Mouse (Mus musculus) thymus, adult 2 months (tissue): ENCODE data around the gene Col26a1.

Source experiments
- CTCF ChIP-seq: fragments of 200-500 bp; IDR thresholded peaks from 2 replicates; pipeline ENCODE4 v1.5.1; 2012; ENCODE audit warnings: mild to moderate bottlenecking, control low read depth, low read length, moderate library complexity, borderline replicate concordance; ENCODE audit not compliant: control insufficient read depth, poor library complexity, insufficient read depth; ENCODE audit errors: extremely low read depth
- POLR2A ChIP-seq: fragments of 200-500 bp; IDR thresholded peaks from 2 replicates; pipeline ENCODE4 v1.6.1; 2012; ENCODE audit warnings: mild to moderate bottlenecking, low read length, control low read depth, moderate library complexity; ENCODE audit not compliant: control insufficient read depth, poor library complexity, insufficient read depth; ENCODE audit errors: extremely low read depth

DNA sequence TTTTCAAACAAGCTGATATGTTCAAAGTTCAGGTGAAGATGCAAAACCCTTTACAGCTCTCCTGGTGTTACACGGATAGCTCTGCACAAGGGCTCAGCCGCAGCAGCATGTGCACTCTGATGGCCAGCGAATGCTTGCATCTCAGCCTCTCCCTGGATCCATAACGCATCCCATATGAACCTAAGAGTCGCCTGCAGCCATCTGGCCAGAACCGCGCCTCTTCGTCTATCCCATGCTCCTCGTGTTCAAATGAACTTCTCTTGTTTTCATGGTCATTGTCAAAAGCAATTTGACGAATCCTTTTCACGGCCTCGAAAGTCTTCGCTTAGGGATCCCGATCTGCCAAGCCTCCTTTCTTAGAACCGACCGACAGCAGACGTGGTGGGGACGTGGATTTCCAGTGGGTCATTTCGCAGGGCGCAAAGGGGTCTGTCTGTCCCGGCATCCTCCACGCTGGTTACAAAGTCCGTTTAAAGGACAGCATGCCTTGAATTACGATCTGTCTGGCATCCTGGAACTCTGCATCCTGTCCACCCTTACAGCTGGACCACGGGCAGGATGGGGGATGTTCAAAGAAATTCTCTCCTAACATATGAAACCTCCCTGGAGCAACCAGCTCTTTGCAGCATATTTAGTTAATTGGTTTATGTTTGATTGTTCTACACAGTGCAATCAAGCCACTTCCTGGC, 12.0 kb upstream of the Col26a1 start:
- TF ChIP-seq CTCF = no peak
- TF ChIP-seq POLR2A = no peak
